Mouse (Mus musculus) spleen, postnatal 10 days (tissue): Measurements from ENCODE around the gene Cnpy2.
A peak's percentile ranks its signal among the peaks of the same experiment; 100 is the strongest.
"Not testable (repeated sequence)": the region's sequence is repeated elsewhere in the genome, so short reads cannot be mapped to it uniquely, and the experiment has no call there.

Experiments used
- DNase-seq, 2 experiments: peaks; one replicate each; pipeline ENCODE4 v3.0.0; 2021 to 2022; ENCODE audit warnings: low spot score in 2 of 2

Cnpy2 gene

GRCm38 (mm10) chr10:128322141-128323108 is at the start of gene Cnpy2:
Gene Cnpy2 (plus strand): TSS chr10:128322459.
- peak; percentile 82 for DNase-seq

- not testable (repeated sequence) for DNase-seq
Observed at GRCm38 (mm10) chr10:128272819-128273439, 49.3 kb upstream of the Cnpy2 start.

DNA sequence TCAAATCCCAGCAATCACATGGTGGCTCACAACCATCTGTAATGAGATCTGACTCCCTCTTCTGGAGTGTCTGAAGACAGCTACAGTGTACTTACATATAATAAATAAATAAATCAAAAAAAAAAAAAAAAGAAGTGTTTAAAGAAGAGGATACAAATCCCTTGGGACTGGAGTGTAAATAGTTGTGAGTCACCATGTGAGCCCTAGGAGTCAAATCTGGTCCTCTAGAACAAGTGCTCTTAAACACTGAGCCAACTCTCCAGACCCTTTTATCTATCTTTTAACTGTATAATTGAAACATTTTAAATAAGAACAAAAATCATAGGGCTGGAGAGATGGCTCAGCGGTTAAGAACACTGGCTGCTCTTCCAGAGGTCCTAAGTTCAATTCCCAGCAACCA is 46.9 kb upstream of the Cnpy2 start:
- not testable (repeated sequence) for DNase-seq

DNA sequence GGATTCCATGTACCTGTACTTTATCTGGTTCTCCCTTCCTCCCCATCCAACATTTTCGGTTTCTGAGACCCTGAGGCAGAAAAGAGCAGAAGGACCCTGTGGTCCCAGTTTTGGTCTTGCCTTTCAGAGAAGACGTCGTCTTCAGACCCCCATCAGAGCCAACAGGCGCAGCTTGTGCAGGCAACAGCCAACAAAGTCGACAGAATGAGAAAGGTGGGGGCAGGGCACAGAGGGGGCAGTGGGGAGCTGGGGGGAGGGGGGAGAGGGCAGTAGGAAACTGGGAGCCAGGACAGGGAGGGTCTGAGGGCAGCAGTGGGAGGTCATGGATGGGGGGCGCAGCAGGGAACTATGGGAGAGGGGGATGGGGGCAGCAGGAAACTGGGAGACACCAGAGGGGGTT is 44.1 kb upstream of the Cnpy2 start:
- DNase-seq: no peak

GRCm38 (mm10) chr10:128280943-128281342 is 41.3 kb upstream of the Cnpy2 start:
- DNase-seq: no peak

GRCm38 (mm10) chr10:128281682-128282081 is 40.6 kb upstream of the Cnpy2 start:
- no peak for DNase-seq

- no peak for DNase-seq
Observed at GRCm38 (mm10) chr10:128282886-128283450, 39.3 kb upstream of the Cnpy2 start.

- DNase-seq: peak; percentile 67 to 83
Observed at GRCm38 (mm10) chr10:128283604-128284579, 38.4 kb upstream of the Cnpy2 start.

- not testable (repeated sequence) for DNase-seq
Observed at GRCm38 (mm10) chr10:128290594-128290993, 31.7 kb upstream of the Cnpy2 start.

DNA sequence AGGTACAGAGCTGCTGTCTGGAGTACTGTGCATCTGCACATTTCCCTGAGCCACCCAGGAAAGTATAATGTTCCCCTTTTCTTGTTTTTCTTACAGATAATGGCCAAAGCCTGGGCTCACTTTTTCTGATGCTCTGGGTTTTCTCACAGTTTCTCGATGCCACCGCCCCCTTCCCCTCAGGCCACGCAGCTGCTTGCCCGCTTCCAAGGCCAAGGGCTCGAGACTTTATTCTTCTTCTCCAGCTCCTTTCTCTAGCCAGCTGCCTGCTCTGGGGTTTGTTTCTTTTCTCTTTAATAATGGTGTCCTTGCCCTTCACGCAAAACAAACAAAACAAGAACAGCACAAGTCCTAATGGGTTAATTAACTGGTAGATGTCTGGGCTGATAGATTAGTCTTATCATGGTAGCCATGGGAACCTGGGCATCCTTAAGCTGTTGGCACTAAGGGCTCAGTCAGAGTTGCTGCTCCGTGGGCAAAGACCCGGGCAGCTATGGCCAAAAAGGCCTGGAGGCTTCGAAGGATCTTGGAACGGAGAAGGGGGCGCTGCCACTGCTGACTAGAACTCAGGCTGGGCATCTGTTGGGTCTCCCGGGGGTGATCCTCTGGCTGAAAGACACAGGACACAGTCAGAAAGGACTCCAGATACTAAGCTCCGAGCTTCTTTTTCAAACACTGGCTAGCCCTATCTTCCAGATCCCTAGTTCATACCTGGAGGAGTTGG is 25.7 kb upstream of the Cnpy2 start:
- DNase-seq: no peak

GRCm38 (mm10) chr10:128297221-128297620 is 25.0 kb upstream of the Cnpy2 start:
- no peak for DNase-seq

DNA sequence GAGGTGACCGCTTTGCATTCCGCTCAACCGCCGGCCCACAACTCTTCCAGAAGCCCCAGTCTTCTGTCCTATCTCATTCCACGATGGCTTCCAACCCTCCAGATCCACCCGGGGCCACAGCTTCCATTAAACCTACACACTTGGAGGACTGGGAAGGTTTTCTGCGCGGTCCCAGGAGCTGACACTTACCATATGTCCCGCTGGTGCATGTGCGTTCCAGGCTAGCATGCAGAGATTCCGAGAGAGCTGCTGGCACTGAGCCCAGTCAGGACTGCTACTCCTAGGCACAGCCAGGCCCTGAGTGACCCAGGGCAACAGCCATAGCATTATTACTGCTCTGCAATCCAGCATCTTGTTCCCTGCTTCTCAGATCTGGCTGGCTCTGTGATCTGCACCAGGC is 24.6 kb upstream of the Cnpy2 start:
- DNase-seq: no peak

- DNase-seq: no peak
Observed at GRCm38 (mm10) chr10:128298243-128298642, 24.0 kb upstream of the Cnpy2 start.

DNA sequence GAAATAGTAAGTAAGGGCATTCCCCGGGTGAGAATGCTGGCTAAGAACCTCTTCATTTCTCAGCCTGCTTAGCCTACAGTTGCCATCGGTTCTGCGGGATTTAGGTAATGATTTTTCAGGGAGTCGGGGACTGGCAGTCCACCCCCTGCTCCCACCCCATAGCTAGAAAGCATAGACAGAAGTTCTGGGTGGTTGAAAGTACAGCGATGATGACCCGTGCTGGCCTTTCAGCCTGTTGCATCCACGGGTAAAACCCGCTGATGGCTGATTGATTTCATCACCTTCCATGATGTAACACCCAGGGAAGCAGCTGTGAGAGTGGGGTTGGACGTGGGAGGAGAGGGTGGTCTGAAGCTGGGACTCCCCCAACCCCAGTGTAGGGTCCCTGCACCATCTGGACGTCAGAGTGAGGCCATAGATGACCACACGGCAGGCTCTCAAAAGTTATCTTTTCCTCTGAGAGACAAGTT is 23.5 kb upstream of the Cnpy2 start, which contains the start of gene Il23a:
TSS of gene Il23a (minus strand) at position 51 of the 470 bp plus-strand sequence.
- DNase-seq: no peak

GRCm38 (mm10) chr10:128302357-128302756 is 19.9 kb upstream of the Cnpy2 start:
- no peak for DNase-seq

DNA sequence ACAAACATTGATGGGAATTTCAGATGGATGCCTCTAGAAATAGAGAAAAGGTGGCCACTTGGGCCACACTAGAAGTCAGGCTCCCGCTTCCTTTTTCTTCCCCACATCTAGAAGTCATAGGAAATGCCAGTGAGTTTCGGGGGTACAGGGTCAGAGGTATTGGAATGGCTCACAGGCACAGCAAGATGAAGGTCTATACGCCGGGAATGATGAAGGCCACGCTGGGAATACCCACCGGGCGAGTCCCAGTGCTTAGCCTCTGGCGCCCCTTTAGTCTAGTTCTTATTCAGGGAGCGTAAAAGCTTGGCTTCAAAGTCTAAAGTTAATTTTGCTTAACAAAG is 19.5 kb upstream of the Cnpy2 start:
- no peak for DNase-seq

DNA sequence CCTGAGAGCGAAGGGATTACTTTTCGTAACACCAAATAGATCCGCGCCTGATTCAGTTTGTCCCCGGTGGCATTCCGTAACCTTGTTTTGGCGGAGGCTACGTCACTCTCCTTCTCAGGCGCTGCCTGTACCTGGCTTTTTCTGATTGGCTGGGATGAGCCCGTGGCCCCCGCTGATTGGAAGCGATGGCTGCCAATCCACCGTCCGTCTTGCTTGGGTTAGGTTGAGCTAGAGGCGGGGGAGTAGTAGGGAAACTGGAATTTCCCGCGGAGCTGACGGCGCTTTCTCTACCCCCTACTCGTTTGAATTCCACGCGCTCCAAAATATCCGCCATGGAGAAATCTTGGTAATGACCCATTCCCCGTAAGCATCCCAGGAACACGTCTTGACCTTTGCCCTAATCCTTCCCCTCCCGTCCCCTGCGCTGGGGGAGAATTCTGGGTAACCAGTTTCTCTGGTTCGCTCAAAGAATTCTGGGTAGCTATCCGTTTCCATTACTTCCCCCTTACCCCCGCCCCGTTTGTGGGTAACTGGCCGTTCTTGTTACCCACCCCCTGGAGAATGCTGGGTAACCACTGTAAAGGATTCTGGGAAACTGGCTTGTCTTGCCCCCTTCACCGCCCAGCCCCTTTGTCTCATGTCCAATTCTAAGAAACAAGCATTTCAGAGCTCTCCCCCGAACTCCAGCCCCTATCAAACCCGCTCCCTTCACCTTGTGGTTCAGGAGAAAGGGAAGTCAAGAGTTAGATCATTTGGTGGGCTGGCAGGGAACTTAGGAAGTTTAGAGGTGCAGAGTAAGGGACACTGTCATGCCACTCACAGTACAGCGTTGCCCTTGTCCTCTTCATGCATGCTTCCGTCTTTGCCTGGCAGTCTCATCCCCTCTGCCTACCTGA is 18.9 kb upstream of the Cnpy2 start, which contains the start of gene Pan2:
TSS of gene Pan2 (plus strand) at position 210 of the 896 bp plus-strand sequence.
- peak; percentile 98 to 99 for DNase-seq

GRCm38 (mm10) chr10:128309654-128310053 is 12.6 kb upstream of the Cnpy2 start:
- no peak for DNase-seq

DNA sequence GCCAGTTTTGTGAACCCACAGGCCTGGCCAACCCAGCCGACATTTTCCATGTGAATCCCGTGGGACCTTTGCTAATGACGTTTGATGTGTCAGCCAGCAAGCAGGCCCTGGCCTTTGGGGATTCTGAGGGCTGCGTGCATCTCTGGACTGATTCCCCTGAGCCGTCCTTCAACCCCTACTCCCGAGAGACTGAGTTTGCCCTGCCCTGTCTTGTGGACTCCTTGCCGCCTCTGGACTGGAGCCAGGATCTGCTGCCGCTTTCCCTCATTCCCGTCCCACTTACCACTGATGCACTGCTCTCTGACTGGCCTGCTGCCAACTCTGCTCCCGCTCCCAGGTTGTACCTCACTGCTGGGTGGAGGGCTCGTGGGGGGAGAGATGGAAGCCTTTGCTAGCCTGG is 12.1 kb upstream of the Cnpy2 start:
- DNase-seq: no peak
